In genomic region chr15:31632478-31632877, GRCm38 (mm10) we compare ENCODE assay signal across 18 mouse cellular contexts. TPM values are rescaled to one million over a fixed set of nuclear protein-coding genes. Genes with fewer than 3 reads are reported as not detected.
DNase-seq lines count a peak whose midpoint lies in the region; ATAC-seq and TF ChIP-seq lines count a peak whose summit lies in the region.
"Had no signal": no experiment of that assay in that cellular context is flagged by ENCODE, and none has a peak within 500 bp of the region (broad histone marks: within the 10 kb centered on the region; RNA-seq: fewer than 3 reads in every experiment).

No protein-coding gene starts in this region.

- peak; percentile 39 for DNase-seq in adrenal gland, postnatal 14 days
- no peak for DNase-seq in adrenal gland, postnatal 4 days (ENCODE audit: low spot score in 2 of 2)
- DNase-seq in layer of hippocampus, adult 2 months (ENCODE audit: low spot score in 2 of 2) = no peak
- no peak for DNase-seq in layer of hippocampus, postnatal 25 days (ENCODE audit: extremely low spot score in 1 of 2, low spot score in 1 of 2)
- peak; percentile 25 to 30 for DNase-seq in adrenal gland, postnatal 36 days
- DNase-seq: cerebellum, adult 11 months; cerebellum, adult 9-10 months; cerebellum, postnatal 25 days; gastrocnemius, postnatal 36 days; heart, adult 11 months; heart, postnatal 36 days had no signal

- no peak for TF ChIP-seq CTCF in layer of hippocampus, adult 2 months (conservative IDR thresholded peaks at IDR 0.05)

- ATAC-seq in megakaryocyte-erythroid progenitor cell, adult 5-6 weeks (replicated peaks; ENCODE audit: low FRiP score, low TSS enrichment, poor library complexity, severe bottlenecking) = no peak
- ATAC-seq: forebrain, embryonic 15.5 days; hindbrain, embryonic 16.5 days; inflammation-experienced regulatory T-cells, adult 6 months had no signal

- H3K27ac ChIP-seq in layer of hippocampus, adult 2 months = peak overlapping the region; percentile 70
- H3K27ac ChIP-seq: embryonic facial prominence, embryonic 12.5 days; forebrain, embryonic 15.5 days; heart, embryonic 13.5 days had no signal

- H3K4me3 ChIP-seq in layer of hippocampus, adult 2 months = no peak overlapping the region
- H3K4me3 ChIP-seq: embryonic facial prominence, embryonic 12.5 days; forebrain, embryonic 15.5 days; heart, embryonic 13.5 days; hindbrain, embryonic 12.5 days had no signal

RNA-seq across cellular contexts. Expression of gene Fam173b, which starts 30.8 kb away (rescaled TPM):
- 17.1 and 21.7 TPM in 2 replicates for total RNA-seq in adrenal gland, postnatal 14 days (2021)
- total RNA-seq in adrenal gland, postnatal 4 days (2021) = 10 to 100 TPM; 17.1 to 17.4 TPM
- 10 to 100 TPM; 11.2 to 11.3 TPM for total RNA-seq in layer of hippocampus, adult 2 months (2021)
- 10 to 100 TPM; 11.8 to 13.3 TPM for total RNA-seq in layer of hippocampus, postnatal 25 days (2021)
- total RNA-seq in adrenal gland, postnatal 36 days (2021) = 10 to 100 TPM; 22.4 to 25.2 TPM
- 15.0 and 22.3 TPM in 2 replicates for total RNA-seq in megakaryocyte-erythroid progenitor cell, adult 5-6 weeks (2014; fragmentation: Nextera tagmentation)
- total RNA-seq in megakaryocyte-erythroid progenitor cell, adult 5-6 weeks (2017) = 5.7 and 11.0 TPM in 2 replicates

RNA-seq across cellular contexts. Expression of gene Cct5, which starts 30.9 kb away (rescaled TPM):
- 290 and 308 TPM in 2 replicates for total RNA-seq in adrenal gland, postnatal 14 days (2021)
- 100 to 1,000 TPM; 310 to 330 TPM for total RNA-seq in adrenal gland, postnatal 4 days (2021)
- 100 to 1,000 TPM; 236 to 247 TPM for total RNA-seq in layer of hippocampus, adult 2 months (2021)
- total RNA-seq in layer of hippocampus, postnatal 25 days (2021) = 100 to 1,000 TPM; 233 to 257 TPM
- 100 to 1,000 TPM; 318 to 346 TPM for total RNA-seq in adrenal gland, postnatal 36 days (2021)
- 506 and 590 TPM in 2 replicates for total RNA-seq in megakaryocyte-erythroid progenitor cell, adult 5-6 weeks (2014; fragmentation: Nextera tagmentation)
- total RNA-seq in megakaryocyte-erythroid progenitor cell, adult 5-6 weeks (2017) = 614 and 625 TPM in 2 replicates

Comparison
In these comparisons a context has a peak if more than half of its experiments do, and no peak if none do; other contexts are left out.
1. DNase-seq: peak in adrenal gland, postnatal 14 days (single experiment) and adrenal gland, postnatal 36 days (2 of 2); none in adrenal gland, postnatal 4 days (0 of 2), layer of hippocampus, adult 2 months (0 of 2) and layer of hippocampus, postnatal 25 days (0 of 2).